Mouse (Mus musculus) frontal cortex, postnatal 36 days (tissue): ENCODE measurements around the gene H13.
A peak's percentile ranks its signal among the peaks of the same experiment; 100 is the strongest.

Experiments
- DNase-seq, 2 experiments: peaks; one replicate each; pipeline ENCODE4 v3.0.0; 2022; ENCODE audit warnings: low spot score in 2 of 2

H13 gene

DNA sequence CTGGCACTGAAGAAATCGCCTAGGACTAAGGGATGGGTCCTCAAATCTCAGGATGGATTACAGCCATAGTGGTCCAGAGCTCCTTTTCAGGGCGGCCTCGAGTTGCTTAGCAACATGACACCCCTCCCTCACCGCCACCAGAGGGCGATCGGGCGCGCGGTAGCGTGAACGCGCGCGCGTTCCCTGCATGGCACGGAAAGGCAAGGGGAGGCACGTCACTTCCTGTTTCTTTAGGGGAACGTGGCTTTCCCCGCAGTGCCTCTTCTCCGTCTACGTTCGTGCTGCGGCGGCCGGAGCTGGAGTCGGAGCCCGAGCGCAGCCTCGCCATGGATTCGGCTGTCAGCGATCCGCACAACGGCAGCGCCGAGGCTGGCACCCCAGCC, at the start of gene H13:
Gene H13 (plus strand): TSS at position 206 of the 383 bp plus-strand sequence.
- peak; percentile 89 to 93 for DNase-seq

DNA sequence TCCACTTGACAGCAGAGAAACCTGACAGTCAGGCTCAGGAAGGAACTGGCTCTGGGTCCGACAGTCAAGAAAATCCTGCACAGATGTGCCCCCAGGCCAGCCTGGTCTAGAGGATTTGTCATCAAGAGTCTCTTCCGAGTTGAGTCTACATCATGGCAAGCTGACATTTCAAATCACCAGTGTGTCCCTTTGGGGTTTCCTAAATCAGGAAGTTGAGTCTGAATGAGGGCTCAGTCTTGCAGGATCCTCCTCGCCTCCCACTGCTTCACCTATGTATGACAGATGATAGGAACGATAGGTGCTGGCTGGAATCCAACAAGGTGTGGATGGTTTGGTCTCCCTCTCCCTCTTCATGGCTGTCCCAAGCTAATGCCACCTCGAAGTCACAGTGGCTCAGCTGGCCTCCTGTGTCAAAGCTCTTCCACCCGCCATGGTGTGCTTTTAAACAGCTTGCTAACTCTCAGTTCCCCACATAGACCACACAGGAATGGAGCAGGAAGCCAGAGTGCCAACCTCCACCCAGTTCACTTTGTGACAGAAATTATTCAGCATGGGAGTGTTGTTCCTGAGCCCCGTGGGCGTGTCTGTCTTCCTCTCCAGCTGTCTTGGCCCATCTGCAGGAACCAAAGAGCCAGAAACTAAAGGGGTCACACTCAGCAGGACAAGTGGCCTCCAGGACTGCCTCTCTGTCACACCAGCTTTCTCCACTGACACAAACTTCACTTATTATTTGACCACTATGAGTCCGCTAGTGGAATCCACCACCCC, 48.7 kb upstream of the H13 start:
- peak; percentile 19 to 35 for DNase-seq

DNA sequence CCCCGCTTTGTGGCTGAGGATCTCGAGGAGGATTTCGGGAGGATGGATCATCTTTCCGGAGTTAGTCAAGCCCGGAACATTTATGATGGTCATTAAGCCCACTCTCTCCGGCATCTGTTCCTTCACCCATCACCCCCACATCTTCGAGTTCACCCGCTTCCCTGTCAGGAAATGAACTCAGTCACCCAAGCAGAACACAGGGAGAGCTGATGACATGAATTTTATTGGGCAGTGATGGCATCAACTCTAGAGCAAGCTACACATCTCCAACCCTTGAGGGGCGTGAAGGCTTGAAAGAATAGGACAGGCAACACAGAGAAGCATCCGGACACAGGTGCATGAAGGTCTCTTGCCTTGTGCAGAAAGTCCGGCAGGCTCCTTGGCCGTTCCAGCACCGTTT, 47.1 kb upstream of the H13 start:
- no peak for DNase-seq

DNA sequence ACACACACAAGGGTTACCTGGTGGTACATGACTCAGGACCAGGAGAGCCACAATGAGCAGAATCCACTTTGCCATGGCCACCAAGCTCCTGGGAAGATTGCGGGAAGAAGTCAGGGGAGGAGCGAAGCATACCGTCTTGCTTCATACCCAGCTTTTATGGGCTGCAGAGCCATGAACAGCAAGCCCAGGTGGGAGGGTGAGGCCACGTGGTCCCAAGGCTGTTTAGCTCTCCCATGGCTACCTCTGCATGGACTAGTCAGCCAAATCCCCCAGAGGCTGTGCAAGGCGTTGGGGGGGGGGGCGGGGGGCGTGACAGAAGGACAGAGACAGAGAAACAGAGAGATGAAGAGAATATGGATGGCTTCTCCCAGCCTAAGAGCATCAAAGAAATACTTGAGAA, 46.3 kb upstream of the H13 start, which contains the start of gene Defb25:
Gene Defb25 (minus strand): TSS at position 101 of the 400 bp plus-strand sequence.
- no peak for DNase-seq

DNA sequence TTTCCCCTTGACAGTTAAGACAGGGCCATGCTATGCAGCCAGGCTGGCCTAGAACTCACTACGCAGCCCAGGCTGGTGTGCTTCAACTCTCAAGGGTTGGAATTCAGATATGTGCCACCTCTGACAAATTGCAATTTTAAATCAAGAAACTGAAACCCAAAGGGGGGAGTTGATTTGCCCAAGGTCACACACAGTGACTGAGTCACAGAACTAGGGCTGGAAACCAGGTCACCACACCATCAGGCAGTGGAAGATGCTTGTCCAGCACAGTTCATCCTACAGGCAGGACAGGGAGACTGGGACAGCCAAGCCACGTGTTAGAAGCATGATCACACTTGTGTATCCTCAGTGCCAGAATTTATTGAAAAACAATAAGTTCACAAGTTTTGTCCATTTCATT, 44.7 kb upstream of the H13 start:
- no peak for DNase-seq

DNA sequence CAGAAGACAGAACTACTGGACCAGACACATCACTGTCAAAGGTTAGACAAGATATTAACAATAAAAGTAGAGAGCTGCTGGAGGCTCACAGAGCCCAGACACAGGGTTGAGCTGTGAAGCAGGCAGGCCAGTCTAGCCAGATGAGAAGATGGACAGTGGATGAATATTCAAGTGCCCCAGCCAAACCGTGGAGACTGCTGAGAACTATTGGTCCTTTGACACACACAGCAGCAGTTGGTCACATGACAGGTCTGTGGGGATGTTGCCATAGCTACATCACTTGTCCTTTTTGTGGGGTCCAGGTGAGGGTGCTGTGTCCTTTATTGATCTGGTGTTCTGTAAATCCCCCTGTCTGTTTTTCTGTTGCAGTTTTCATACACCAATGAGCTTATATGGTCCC, 44.0 kb upstream of the H13 start:
- no peak for DNase-seq

DNA sequence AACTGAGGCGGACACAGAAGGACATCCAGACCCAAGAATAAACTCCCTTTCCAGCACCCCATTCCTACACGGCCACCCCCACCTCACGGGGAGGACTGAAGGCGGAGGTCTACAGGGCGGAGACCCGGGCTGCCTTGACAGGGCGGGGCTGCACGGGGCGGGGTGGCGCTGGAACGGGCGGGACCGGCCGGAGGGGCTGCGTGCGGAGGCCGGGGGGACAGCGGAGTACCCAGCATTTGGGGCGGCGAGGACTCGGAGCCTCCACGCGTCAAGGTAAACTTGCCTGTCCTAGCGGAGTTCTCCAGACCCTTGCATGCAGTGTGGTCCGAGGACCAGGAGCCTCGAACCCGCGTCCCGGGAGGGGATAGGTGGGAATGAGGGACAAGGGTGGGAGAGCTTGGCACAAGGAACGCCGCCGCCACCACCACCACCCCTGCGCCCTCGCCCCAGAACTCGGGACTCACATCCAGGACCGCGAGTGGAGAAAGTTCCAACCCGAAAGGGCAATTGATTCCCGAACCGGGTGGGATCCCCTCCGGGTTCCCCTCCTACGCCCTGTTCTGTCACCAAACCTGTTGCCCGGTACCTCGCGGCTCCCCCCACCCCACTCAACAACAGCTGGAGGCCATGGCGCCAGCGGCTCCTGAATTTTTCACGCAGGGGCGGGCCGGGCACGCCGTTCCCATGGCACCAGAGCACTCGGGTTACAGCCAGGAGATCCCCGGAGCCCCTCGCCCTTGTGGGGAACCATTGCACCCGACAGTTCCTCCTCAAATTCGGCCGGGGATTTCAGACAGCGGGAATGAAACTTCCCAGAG, 42.3 kb upstream of the H13 start, which contains the start of gene Rem1:
Gene Rem1 (plus strand): TSS at position 178 of the 818 bp plus-strand sequence.
- no peak for DNase-seq

DNA sequence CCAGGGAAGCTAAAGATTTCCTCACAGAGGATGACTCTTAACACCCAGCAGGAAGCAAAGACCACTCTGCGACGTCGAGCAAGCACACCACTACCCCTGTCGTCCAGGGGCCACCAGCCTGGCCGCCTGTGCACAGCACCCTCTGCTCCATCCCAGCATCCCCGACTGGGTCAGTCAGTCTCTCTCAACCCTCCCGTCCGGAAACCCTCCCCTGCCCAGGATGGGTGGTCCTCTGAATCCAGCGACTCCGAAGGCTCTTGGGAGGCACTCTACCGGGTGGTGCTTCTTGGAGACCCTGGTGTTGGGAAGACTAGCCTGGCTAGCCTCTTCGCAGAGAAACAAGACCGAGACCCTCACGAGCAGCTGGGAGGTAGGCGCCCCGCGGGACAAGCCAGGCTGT, 41.2 kb upstream of the H13 start:
- no peak for DNase-seq

DNA sequence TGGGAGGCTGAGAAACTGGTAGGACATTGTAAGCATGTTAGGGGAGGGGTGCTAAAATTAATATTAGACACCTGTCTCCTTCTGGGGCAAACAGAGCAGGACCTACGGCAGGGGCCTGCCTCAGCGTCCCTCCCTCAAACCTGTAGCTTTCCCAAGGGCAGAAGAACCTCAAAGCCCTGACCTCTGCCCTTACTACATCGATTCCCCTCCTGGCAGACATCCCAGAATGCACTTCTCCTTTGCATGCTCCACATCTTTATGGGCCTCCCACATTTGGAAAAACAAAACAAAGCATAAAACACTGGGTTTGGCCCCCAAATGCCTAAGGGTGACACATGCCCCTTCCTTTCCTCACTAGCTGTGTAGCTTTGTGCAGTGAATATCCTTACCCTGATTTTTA, 40.0 kb upstream of the H13 start:
- DNase-seq: no peak

DNA sequence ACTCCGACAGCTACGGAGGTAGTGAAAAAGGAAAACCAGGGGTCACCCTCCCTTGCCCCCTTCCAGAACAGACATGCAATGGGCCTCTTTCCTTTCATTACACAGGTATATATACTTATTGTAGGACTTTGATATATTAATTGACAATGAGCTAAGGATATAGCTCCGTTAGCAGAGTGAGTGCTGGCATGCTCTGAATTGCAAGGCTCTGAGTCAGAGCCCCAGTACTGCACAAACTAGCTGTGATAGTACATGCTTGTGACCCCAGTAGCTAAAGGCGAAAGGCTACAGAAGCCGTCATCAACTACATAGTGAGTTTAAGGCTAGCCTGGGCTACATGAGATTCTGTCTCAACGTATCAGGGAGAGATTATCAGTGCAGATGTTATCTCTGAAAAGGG, 39.4 kb upstream of the H13 start:
- DNase-seq: no peak

DNA sequence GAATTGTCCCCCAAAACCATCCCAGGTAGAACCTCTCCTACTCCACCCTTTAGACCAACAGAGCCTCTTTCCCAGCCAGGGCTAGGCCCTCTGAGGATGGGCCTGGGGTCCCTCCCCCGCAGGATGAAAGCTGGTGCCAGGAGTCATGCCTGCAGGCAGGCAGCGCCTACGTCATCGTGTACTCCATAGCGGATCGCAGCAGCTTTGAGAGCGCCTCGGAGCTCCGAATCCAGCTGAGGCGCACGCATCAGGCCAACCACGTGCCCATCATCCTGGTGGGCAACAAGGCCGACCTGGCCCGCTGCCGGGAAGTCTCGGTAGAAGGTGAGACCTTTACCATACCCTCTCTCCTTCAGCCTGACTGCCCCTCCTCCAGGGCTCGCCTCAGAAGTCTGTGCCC, 35.9 kb upstream of the H13 start:
- no peak for DNase-seq

DNA sequence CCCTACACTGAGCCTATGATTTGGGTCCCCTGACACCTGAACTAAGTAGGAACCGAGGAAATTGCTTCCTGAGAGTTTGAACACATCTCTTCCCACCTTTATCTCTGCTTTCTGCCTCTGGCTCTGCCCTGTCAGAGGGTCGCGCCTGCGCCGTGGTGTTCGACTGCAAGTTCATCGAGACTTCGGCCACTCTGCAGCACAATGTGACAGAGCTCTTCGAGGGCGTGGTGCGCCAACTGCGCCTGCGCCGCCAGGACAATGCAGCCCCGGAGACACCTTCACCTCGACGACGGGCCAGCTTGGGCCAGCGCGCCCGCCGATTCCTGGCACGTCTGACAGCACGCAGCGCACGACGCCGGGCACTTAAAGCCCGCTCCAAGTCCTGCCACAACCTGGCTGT, 35.0 kb upstream of the H13 start:
- DNase-seq: no peak

DNA sequence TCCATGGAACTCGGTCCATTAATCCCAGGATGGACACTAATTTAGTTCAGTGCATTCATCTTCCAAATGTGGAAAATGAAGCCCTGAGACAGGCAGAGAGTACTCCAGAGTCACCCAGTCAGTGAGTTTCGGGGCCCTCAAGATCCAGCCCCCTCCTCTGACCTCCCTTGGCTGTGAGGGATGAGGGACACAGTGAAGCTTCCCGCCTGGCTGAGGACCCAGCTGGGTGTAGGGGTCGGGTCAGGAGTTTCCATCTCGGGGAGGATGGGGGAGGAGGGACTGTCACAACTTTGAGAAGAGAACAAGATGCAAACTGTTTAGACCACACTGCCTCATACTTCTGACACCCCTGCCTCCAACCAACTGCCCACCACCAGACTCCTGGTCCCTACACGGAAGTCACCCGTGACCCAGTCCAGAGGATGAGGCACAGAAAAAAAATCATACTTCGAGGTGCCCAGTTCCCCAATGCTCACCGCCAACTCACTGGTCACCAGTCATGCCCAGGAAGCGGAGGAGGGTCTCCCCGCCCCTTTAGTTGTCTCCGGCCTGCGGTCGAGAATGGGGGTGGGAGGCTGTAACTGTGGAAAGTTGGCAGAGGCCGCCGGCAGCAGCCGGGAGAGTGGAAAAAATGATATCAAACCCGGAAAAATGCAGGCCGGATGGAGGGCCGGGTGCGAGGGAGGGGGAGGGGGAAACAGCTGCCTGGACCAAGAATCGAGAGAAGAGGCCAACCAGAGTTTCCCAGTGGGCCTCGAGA, 32.8 kb upstream of the H13 start:
- no peak for DNase-seq

DNA sequence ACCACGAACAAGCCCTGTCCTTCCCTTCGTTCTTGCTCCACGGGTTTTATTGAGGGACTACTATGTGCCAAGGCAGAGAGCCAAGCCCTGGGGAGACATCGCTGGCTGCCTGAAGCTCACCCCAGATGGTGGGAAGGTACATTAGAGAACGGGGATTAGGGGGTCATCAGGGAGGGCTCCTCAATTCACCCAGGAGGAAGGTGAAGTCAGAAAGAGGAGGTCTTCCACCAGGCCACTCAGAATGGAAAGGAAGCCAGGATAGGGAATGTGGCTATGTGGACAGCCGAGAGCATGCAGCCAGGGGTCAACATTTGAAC, 32.3 kb upstream of the H13 start:
- DNase-seq: no peak

DNA sequence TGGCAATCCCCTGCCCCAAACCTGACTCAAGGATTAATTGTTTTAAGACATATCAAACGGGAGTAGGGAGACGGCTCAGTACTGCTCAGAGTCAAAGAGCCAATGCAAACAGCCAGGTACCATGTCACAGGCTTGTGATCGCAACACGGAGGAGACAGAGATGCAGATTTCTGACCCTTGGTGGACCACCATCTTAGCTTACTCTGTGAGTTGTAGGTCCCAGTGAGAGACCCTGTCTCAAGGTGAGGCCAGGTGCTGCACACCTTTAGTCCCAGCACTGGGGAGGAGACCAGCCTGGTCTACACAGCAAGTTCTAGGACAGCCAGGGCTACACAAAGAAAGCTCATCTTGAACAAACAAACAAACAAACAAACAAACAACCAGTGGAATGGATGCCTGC, 31.9 kb upstream of the H13 start:
- no peak for DNase-seq

DNA sequence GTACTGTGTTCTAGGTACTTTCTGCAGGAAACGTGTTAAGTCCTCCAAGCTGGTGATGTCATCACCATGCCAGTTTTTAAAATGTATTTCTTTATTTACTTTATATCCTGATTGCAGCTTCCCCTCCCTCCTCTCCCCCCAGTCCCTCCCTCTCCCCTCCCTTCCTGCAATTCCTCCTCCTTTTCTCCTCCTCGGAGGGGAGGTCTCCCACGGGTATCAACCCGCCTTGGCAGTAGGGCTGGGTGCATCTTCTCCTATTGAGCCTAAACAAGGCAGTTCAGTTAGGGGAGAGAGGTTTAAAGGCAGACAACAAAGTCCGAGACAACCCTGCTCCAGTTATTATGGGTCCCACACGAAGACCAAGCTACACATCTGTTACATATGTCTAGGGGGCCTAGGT, 30.4 kb upstream of the H13 start:
- no peak for DNase-seq

DNA sequence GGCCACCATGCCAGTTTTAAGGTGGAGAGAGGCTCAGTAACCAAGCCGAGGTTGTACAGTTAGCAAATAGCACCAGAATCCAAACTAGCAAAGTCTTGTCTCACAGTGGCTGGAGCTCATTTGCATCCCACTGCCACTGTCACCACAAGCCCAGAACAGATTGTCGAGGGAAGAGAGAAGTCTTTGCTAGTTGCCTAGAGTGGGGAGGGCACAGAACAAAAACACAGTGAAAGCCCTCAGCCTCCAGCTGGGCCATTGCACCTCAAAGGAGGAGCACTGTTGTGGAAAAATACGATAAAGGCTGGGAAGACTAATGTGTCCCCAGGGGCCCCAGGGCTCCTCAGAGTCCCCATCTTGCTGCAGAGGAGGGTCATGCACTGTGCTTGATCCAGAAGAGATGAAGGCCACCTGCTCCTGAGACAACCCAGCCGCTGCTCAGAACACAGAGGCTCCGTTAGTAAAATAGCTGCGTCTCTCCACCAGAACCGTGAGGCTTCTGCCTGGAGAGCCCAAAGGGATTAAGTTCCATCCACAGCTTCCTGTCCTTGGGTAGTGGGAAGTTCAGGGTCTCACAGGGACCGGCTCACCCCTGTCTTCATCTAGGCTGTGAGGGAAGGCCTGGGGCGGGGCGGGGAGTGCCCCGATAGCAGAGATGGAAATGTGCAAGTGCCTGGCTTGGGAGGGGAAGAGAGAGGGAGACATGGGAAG, 29.7 kb upstream of the H13 start:
- DNase-seq: no peak

DNA sequence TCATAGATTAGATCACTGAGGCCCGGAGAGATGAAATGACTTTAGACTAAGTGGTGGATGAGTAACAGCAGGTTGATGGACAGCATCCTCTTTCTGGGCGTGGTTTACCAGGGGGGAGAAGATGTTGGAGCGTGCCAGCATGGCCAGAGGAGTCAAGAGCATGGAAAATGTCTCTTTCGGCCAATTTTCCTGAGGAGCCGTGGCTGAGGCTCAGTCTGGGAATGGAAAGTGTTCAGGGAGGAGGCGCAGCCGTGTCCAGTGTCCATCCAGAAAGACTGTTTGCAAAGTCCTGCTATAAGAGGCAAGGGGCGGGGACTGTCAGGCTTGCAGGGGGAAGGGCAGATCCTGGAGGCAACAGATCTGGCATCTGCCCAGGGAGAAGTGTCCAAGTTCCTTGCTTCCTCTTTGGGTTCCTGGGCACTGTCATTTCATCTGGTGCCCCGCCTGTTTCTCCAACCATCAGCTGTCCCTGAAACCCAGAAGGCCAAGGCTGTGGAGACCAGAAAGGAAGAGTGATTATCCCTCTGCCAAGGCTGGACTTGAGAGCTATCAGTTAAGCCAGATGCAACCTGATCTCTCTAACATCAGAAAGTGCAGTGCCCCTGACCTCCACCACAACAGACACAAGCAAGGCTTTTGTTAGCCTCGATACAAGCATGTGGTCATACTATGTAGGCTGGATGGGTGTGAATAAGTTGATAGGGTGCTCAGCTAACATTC, 16.2 kb upstream of the H13 start:
- no peak for DNase-seq

DNA sequence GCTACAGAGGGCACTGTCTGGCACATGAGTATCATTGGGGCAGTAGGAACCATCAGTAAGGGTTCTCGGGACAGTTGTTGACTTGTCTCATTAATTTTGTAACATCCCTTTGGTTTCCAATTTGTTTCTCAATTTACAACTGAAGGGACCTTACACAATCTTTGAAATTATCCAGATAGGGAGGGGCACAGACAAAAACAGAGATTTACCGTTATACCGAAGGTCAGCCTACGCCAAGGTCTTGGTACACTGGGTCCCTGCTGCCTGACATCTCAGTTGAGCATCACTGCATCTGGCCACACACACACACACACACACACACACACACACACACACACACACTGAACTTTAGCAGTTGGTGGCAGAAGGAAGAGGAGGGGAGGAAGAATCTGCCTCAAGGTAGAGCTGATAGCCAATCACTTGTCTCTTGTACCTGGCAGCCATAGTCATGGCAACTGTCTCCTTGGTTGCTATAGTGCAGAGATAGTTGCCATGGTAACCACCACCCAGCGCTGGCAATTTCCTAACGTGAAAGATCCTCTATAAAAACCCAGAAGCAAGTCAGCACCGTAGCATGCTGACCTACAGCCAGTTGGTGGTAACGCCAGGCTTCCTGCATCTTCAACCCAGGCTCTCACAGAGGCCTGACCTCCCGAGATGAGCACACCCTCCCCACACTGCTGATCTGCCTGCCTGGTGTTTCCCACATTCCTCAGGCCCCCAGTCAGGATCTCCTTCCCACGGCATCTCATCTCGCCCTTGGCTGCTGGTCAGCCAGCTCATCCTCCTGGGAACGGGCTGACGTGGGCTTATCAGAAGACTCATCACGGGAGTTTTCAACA, 15.2 kb upstream of the H13 start:
- DNase-seq: peak; percentile 71 to 84

DNA sequence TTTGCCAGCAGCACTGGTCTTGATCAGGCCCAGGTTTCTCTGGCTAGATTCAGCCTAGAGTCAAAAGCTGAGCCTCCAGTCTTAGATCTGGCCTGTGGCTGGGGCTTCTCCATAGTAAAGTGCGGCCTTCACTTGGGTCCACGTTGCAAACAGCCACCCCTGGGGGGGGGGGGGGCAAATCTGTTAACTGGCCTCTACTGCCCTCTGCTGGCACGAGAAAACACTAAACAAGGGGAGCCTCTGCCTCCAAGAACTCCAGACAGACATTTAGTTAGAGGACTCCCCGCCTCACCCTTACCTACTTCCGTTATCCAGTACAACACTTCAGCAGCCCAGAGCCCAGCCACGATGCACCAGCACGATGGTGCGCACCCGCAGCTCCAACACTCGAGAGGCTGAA, 11.9 kb upstream of the H13 start:
- DNase-seq: no peak
